Mouse (Mus musculus) liver, embryonic 15.5 days (tissue): ENCODE results near the gene Cradd. TPM values are rescaled to one million over a fixed set of nuclear protein-coding genes. Genes with fewer than 3 reads are reported as not detected.

Source experiments
- ATAC-seq: fragments of 200-750 bp; cut with Nextera tagmentation; 2 replicates; pipeline ENCODE4 v1.8.0; 2017; ENCODE audit warnings: moderate number of reproducible peaks, mild to moderate bottlenecking, moderate library complexity; ENCODE audit not compliant: insufficient read depth
- H3K27ac ChIP-seq: fragments of 300-500 bp; sonication (generic); replicated peaks from 2 replicates; pipeline ENCODE4 v1.5.1; 2015; ENCODE audit warnings: mild to moderate bottlenecking, inconsistent platforms
- H3K27me3 ChIP-seq: fragments of 300-500 bp; sonication (generic); 2 replicates; pipeline ENCODE4 v1.6.1; 2015; ENCODE audit warnings: mild to moderate bottlenecking, inconsistent platforms
- H3K36me3 ChIP-seq: fragments of 300-500 bp; sonication (generic); replicated peaks from 2 replicates; pipeline ENCODE4 v1.6.1; 2015; ENCODE audit warnings: moderate library complexity, mild to moderate bottlenecking, inconsistent platforms
- H3K4me1 ChIP-seq: fragments of 300-500 bp; sonication (generic); replicated peaks from 2 replicates; pipeline ENCODE4 v1.6.1; 2015; ENCODE audit warnings: inconsistent platforms
- H3K4me2 ChIP-seq: fragments of 300-500 bp; sonication (generic); 2 replicates; pipeline ENCODE4 v1.6.1; 2015; ENCODE audit warnings: moderate library complexity, mild to moderate bottlenecking, inconsistent platforms
- H3K4me3 ChIP-seq: fragments of 300-500 bp; sonication (generic); replicated peaks from 2 replicates; pipeline ENCODE4 v1.5.1; 2015; ENCODE audit warnings: mild to moderate bottlenecking, inconsistent platforms
- H3K9ac ChIP-seq: fragments of 300-500 bp; sonication (generic); 2 replicates; pipeline ENCODE4 v1.6.1; 2015; ENCODE audit warnings: moderate library complexity, mild to moderate bottlenecking, inconsistent platforms
- H3K9me3 ChIP-seq: fragments of 300-500 bp; sonication (generic); replicated peaks from 2 replicates; pipeline ENCODE4 v1.6.1; 2016; ENCODE audit warnings: inconsistent platforms
- WGBS: fragments of 180-500 bp; shearing (Covaris S2); methylation state at CpG from one replicate; pipeline ENCODE4 v1.1.7; 2015; ENCODE audit warnings: mixed read lengths; ENCODE audit not compliant: insufficient replicate concordance; 5-methylcytosine and 5-hydroxymethylcytosine counted together
- polyA plus RNA-seq: library from polyadenylated mRNA; unstranded; fragments of >200 nt; fragmentation: Nextera tagmentation; extraction: Ambion mirVana; gene quantifications from 2 replicates; pipeline ENCODE4 v1.2.1, GENCODE M21; 2015

Gene Cradd
- polyA plus RNA-seq, 1 experiment from 2014 or later, result 4.2 TPM

DNA sequence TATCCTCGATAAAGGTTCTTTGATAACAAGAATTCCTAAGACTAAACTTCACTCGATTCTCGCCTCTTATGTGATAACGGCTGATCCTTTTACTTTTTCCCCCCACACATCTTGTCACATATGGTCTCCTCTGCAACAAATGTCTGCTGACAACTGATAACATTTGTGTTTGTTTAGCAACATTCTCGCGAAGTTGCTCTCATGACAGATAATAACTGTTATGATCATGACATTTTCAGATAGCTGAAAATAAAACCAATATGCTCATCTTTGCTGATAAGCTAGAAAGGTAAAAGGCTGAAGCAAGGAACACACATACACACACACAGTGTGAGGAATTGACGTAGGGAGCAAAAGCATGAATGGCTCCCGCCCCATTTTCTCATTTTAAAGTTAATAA is 34.1 kb downstream of the Cradd start:
- ATAC-seq, result peak; percentile 75
- peaks cover 45% of the 10 kb centered on the region for H3K4me1 ChIP-seq
- H3K9me3 ChIP-seq, result no peaks in the 10 kb centered on the region
- H3K27me3 ChIP-seq, result no peaks in the 10 kb centered on the region
- H3K9ac ChIP-seq, result no peak overlapping the region
- H3K36me3 ChIP-seq, result no peaks in the 10 kb centered on the region
- H3K4me2 ChIP-seq, result peak overlapping the region; percentile 54
- 24% methylated on average over 8 of the region's 8 CpGs for WGBS
- H3K4me3 ChIP-seq, result no peak overlapping the region
- peak overlapping the region; percentile 73 for H3K27ac ChIP-seq

DNA sequence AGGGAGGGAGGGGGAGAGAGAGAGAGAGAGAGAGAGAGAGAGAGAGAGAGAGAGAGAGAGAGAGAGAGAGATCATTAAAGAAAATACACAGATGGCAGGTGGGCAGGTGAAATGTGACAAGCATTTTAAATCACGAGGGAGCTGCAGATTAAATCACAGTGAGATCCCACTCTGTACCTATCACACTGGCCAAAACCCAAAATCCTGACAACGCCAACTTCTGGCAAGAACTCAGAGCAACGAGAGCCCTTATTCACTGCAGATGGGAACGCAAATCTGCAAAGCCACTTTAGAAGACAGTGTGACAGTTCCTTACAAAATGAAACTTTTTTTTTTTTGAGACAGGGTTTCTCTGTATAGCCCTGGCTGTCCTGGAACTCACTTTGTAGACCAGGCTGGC is 35.7 kb downstream of the Cradd start:
- Histone ChIP-seq H3K4me3 (no peak overlapping the region), H3K9ac (no peak overlapping the region), H3K4me1 (peaks cover 52% of the 10 kb centered on the region), H3K4me2 (no peak overlapping the region), H3K27ac (no peak overlapping the region), H3K36me3 (no peaks in the 10 kb centered on the region), H3K9me3 (no peaks in the 10 kb centered on the region), H3K27me3 (no peaks in the 10 kb centered on the region)
- 76% methylated on average over 4 of the region's 4 CpGs for WGBS
- ATAC-seq, result no peak

DNA sequence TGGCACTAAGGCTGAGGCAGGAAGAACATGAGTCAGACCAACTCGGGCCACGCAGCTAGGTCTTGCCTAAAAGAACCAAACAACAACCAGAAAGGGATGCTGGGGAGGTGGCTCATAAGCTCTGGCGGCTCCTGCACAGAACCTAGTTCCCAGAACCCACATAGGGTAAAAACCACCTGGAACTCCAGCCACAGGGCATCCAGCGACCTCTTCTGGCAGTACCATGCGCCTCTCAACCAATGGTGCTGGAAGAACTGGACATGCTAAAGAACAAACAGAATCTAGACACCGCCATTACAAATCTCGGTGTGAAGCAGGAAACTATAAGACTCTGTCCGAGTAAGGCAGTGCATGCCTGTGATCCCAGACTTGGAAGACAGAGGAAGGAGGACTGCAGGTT is 36.6 kb downstream of the Cradd start:
- no peak overlapping the region for H3K4me2 ChIP-seq
- H3K36me3 ChIP-seq, result no peaks in the 10 kb centered on the region
- no peaks in the 10 kb centered on the region for H3K27me3 ChIP-seq
- no peak overlapping the region for H3K27ac ChIP-seq
- no peak overlapping the region for H3K4me3 ChIP-seq
- ATAC-seq, result no peak
- H3K4me1 ChIP-seq, result peaks cover 50% of the 10 kb centered on the region
- no peak overlapping the region for H3K9ac ChIP-seq
- H3K9me3 ChIP-seq, result no peaks in the 10 kb centered on the region
- 77% methylated on average over 8 of the region's 8 CpGs for WGBS

DNA sequence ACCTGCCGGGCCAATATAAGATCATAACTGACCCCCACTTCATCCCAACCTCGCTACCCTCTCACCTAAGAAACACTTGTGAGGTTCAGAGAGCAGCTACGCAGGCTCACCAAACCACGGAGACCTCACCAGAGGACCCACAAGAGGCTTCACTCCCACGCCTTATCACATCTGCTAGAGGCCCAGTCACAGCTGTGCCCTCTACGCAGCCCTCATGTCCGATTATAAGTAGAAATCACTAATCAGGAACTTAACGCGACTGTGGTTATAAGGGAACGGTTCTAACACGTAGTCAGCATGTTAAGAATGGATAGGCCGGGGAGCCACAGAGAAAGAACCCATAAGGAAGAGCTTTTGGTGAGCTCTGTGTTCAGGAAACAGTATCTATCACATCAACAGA is 40.5 kb downstream of the Cradd start:
- Histone ChIP-seq H3K4me1 (peaks cover 13% of the 10 kb centered on the region), H3K4me3 (no peak overlapping the region), H3K4me2 (peak overlapping the region; percentile 29; the same call in 1 of the 2 replicates), H3K27me3 (no peaks in the 10 kb centered on the region), H3K9me3 (no peaks in the 10 kb centered on the region), H3K27ac (no peak overlapping the region), H3K9ac (no peak overlapping the region), H3K36me3 (no peaks in the 10 kb centered on the region)
- peak; percentile 76 for ATAC-seq
- 30% methylated on average over 12 of the region's 12 CpGs for WGBS

DNA sequence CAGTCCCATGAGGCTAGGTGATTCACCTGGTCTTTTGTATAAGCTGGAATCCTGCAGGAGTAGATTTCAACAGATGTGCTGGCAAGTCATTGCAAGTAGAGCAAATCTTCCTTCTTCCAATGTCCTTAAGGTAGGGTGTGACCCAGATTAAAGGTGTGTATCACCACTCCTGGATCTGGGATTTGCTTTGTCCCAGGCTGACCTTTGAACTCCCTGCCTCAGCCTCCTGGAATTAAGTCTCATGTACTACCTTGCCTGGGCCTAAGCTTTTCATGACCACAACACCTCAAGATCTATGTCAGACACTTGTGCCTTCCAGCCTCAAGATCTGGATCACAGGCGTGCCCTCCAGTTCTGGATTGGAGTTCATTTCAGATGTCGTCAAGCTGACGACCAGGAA is 41.9 kb downstream of the Cradd start:
- no peak overlapping the region for H3K9ac ChIP-seq
- H3K4me2 ChIP-seq, result no peak overlapping the region
- 67% methylated on average over 3 of the region's 3 CpGs for whole genome bisulfite sequencing
- H3K4me1 ChIP-seq, result peaks cover 10% of the 10 kb centered on the region
- no peak for ATAC-seq
- H3K36me3 ChIP-seq, result no peaks in the 10 kb centered on the region
- H3K27me3 ChIP-seq, result no peaks in the 10 kb centered on the region
- no peak overlapping the region for H3K4me3 ChIP-seq
- no peaks in the 10 kb centered on the region for H3K9me3 ChIP-seq
- H3K27ac ChIP-seq, result no peak overlapping the region

DNA sequence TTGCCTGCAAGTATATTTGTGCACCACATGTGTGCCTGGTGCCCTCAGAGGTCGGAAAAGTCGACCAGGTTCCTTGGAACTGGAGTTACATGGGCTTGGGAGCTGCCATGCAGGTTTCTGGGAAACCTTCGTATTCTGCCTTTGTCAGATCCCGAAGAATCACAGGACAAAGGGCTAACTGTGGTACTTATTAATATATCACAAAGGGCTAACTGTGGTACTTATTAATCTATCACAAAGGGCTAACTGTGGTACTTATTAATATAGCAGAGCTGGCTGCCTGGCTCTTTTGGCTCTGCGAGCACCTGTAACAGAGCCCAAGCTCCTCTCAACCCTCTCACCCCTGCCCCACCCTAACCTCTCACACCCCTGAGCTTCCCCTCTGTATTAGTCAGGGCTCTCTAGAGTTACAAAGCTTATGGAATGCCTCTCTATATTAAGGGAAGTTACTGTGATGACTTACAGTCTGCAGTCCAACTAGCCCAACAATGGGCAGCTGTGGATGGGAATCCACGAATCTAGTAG is 42.4 kb downstream of the Cradd start:
- Histone ChIP-seq H3K27me3 (no peaks in the 10 kb centered on the region), H3K4me2 (no peak overlapping the region), H3K27ac (no peak overlapping the region), H3K9ac (no peak overlapping the region), H3K36me3 (no peaks in the 10 kb centered on the region), H3K4me3 (no peak overlapping the region), H3K4me1 (peaks cover 10% of the 10 kb centered on the region), H3K9me3 (no peaks in the 10 kb centered on the region)
- no peak for ATAC-seq
- WGBS, result 68% methylated on average over 6 of the region's 6 CpGs

DNA sequence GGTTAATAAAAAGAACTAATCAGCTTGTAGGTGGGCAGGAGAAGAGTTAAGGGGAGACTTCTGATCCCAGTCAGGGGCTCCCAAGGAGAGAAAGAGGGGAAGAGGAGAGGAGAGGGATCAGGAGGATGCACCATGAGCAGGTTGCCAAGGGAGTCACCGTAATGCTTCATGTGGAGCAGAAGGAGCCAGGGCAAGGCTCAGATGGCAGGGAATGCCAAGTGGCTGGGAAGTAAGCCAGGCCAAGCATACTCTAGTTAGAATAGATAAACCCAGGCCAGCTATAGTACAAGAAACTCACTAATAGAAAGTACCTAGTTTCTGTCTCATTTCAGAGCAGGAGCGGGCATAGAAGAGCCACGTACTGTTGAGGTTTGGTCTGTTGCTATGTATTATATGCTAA is 43.6 kb downstream of the Cradd start:
- 79% methylated on average over 3 of the region's 3 CpGs for WGBS
- no peak for ATAC-seq
- Histone ChIP-seq H3K27me3 (no peaks in the 10 kb centered on the region), H3K4me3 (no peak overlapping the region), H3K4me1 (peaks cover 10% of the 10 kb centered on the region), H3K9me3 (no peaks in the 10 kb centered on the region), H3K27ac (no peak overlapping the region), H3K36me3 (no peaks in the 10 kb centered on the region), H3K4me2 (no peak overlapping the region), H3K9ac (no peak overlapping the region)

DNA sequence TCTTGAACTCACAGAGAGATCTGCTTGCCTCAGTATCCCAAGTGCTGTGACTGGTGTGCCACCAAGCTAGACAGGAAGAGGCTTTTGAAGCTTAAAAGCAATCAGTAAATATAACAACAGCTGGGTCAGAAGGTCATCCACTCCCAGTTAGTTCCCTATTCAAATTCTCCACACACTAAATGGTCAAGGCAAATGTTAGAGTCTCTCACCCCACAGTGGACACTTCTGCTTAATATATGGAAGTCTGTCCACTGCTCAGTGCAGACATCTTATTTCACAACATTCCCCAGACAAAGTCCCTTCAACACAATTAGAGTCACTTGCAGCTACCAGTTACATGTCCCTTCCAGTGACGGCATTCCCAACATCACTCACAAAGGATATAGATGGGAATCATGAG is 44.5 kb downstream of the Cradd start:
- Histone ChIP-seq H3K4me1 (peaks cover 10% of the 10 kb centered on the region), H3K9ac (no peak overlapping the region), H3K4me3 (no peak overlapping the region), H3K4me2 (no peak overlapping the region), H3K27me3 (no peaks in the 10 kb centered on the region), H3K36me3 (no peaks in the 10 kb centered on the region), H3K9me3 (no peaks in the 10 kb centered on the region), H3K27ac (no peak overlapping the region)
- no peak for ATAC-seq
- 76% methylated on average over 1 of the region's 1 CpGs for WGBS

DNA sequence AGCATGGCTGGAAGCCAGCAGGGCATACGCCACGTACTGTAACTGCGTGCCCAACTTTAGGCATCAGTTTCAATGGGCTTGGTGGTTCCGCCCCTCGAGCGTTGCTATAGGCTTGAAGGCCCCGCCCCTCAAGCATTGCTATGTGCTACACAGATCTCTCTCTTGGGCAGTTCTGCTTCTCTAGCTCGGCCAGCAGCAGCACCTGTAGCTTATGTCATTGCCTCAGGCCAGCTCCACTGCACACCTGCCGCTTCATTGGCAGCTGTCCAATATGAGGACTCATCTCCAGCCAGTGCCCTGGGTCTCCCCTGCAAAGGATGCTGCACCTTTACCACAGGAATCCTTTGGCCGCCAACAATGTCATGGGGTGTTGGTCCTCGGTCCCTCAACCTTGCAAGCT is 45.8 kb downstream of the Cradd start:
- H3K36me3 ChIP-seq, result no peaks in the 10 kb centered on the region

DNA sequence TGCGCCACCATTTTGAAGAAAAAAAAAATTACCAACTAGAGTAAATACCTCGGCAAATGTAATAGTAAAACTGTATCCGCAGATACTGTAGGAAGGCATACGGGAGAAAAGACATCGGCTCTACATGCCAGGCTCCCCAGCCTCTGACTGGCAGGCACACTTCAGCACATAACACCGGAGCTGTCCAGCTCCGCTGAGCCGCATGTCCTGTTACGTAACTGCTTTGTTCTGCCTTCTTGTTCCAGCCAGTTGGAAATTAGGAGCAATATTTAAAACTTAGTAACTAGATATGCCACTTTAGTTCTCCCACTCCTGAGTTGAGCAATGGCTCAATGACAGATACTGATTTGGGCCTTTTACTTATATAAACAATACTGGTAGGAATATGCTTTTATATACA is 48.4 kb downstream of the Cradd start:
- Histone ChIP-seq H3K9ac (no peak overlapping the region), H3K4me2 (no peak overlapping the region), H3K4me1 (no peaks in the 10 kb centered on the region), H3K36me3 (no peaks in the 10 kb centered on the region), H3K9me3 (no peaks in the 10 kb centered on the region), H3K27me3 (no peaks in the 10 kb centered on the region), H3K27ac (no peak overlapping the region), H3K4me3 (no peak overlapping the region)
- WGBS, result 78% methylated on average over 9 of the region's 9 CpGs
- ATAC-seq, result no peak

More for the DNA sequence above, 45.8 kb downstream of the Cradd start:
- ATAC-seq, result no peak
- Histone ChIP-seq H3K9ac (no peak overlapping the region), H3K9me3 (no peaks in the 10 kb centered on the region), H3K4me3 (no peak overlapping the region), H3K27ac (no peak overlapping the region), H3K4me2 (no peak overlapping the region), H3K27me3 (no peaks in the 10 kb centered on the region), H3K4me1 (peaks cover 2% of the 10 kb centered on the region; the same call in 1 of the 2 replicates)
- 76% methylated on average over 11 of the region's 11 CpGs for WGBS

DNA sequence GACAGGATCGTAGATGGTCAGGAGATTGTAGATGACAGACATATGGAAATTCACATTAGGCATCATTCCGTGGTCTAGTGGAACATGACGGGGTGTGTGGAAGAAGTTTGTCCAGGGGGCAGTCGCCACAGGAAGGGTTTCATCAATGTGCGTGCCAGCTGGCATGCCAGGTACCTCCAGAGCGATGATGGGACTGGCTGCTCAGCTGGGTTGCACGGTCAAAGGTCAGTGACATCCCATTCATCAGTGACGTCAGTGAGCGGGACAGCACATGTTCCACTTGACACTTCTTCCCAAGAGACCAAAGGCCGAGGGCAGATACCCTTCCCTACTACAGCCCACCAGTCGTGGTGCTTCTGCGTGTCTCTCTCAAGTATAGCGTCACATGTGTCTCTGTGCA is 50.7 kb downstream of the Cradd start:
- no peak overlapping the region for H3K4me2 ChIP-seq
- no peaks in the 10 kb centered on the region for H3K9me3 ChIP-seq
- H3K4me1 ChIP-seq, result no peaks in the 10 kb centered on the region
- WGBS, result 87% methylated on average over 13 of the region's 13 CpGs
- H3K27ac ChIP-seq, result no peak overlapping the region
- H3K9ac ChIP-seq, result no peak overlapping the region
- ATAC-seq, result no peak
- H3K4me3 ChIP-seq, result no peak overlapping the region
- H3K36me3 ChIP-seq, result no peaks in the 10 kb centered on the region
- no peaks in the 10 kb centered on the region for H3K27me3 ChIP-seq

DNA sequence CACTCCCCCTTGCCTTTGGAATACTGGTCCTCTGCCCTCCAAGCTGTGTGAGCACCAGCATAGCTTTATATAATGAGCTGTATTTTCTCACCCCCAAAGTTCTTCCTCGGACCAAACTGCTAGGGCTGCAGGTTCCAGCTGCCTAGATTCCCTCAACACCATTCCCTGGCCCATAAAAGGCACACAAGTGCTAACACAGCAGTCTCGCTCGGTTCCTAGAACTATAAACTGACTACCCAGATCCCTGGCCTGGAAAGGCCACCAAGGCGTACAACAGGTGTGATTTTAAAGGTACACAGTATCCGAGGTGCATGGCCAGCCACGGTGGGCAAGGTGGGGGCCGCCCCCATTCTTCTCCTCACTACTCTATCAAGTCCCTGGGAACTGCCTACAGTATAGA is 54.8 kb downstream of the Cradd start:
- Histone ChIP-seq H3K27ac (no peak overlapping the region), H3K9ac (no peak overlapping the region), H3K4me3 (no peak overlapping the region), H3K27me3 (peaks cover 26% of the 10 kb centered on the region), H3K36me3 (no peaks in the 10 kb centered on the region), H3K4me2 (no peak overlapping the region), H3K4me1 (peaks cover 12% of the 10 kb centered on the region), H3K9me3 (no peaks in the 10 kb centered on the region)
- ATAC-seq, result no peak
- 74% methylated on average over 7 of the region's 7 CpGs for WGBS
